Mouse (Mus musculus): ENCODE data around the gene Taf6. TPM values are rescaled to one million over a fixed set of nuclear protein-coding genes. Genes with fewer than 3 reads are reported as not detected.
"Not testable (repeated sequence)": the region's sequence is repeated elsewhere in the genome, so short reads cannot be mapped to it uniquely, and the experiment has no call there.

The Taf6 gene
- total RNA-seq (2015; ENCODE audit: low replicate concordance) (40.4 and 42.3 TPM in 2 replicates), total RNA-seq (2017; ENCODE audit: low replicate concordance) (21.8 and 30.3 TPM in 2 replicates)

DNA sequence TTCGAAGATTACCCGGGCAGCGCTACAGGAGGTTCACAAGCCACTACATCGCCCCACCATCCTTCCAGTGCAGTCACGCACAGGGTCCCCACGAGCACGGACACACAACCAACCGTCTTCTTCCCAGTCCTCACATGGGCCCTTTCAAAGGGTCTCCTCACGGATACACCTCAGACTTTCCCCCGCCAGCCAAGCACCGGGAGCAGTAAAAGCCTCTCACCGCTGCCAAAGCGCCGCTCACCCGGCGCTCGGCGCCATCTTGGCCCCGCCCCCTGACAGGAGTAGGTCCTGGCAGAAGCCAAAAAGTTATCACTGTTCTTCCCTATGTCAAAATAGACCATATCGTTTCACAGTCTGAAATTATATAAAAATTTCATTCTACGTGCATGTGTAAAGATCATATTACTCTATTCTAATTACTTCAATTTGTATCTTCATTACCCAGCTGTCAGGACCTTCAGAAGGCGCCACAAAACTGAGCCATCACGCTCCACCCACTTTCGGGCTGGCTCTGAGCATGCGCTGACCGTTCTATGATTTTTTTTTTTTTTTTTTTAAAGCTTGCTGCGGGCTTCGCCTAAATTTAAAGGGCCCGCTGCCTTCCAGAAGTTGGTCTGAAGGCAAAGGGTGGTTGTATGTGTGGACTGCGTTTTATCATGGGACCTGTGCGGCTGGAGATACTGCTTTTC is at the start of gene Taf6, which contains the start of gene Cnpy4:
Gene Taf6, minus strand, starts transcription at position 502 of the 689 bp plus-strand sequence.
Gene Cnpy4, plus strand, starts transcription at position 536 of the 689 bp plus-strand sequence.
- peak; percentile 86 for ATAC-seq (replicated peaks; ENCODE audit: low FRiP score, poor library complexity, severe bottlenecking)

DNA sequence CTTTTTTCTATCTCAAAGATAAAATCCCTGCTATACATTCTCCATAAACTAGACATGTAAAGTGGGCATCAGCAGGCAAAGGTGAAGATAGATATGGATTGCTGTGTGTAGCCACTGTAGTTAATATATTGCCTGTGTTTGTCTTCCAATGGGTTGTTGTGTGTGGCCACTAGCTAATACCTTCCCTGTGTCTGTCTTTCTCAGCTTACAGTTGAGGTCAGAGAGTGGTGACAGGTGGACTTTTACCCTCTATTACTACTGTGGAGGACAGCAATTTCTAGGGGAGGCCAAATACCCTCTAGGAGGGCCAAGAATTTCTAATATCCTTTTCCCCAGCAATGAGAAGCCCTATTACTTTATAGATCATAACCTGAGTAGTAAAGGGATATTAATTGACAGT is 47.0 kb upstream of the Taf6 start:
- ATAC-seq (replicated peaks; ENCODE audit: low FRiP score, poor library complexity, severe bottlenecking), result no peak

DNA sequence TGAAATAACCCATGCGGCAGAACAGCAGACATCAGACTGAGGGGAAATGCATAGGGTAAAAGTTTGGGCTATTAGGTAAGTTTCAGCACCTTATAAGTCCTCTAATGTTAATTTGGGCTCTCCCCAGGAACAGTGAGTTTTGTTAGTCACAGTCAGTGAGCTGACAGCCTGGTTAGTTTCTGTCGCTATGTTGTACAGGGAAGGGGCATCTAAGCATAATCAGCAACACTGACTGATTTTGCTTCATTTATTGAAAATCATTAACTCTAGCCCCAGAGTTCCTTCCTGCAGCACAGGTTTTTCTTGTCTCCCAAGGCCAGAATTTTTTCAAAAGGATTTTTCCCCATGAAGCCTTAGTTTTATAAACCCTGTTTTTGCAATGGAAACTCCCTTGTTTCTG is 46.5 kb upstream of the Taf6 start:
- ATAC-seq (replicated peaks; ENCODE audit: low FRiP score, poor library complexity, severe bottlenecking), result no peak

DNA sequence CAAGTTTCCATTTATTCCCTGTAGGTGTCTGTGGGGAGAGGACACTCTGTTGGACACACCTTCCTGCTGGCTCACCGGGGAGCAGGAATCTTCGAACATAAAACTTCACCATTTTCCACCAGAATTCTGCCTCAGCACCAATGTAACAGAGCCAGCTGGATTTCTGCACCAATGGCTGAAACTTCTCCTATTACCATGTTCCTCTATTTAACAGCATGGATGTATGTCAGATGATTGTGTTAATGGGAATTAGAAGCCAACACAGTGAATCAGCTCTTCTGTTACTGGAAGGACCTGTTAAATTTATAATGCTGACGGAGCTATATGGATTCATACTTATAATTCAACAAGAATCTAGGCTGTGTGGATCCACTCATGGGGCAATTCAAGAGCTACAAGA is 42.3 kb upstream of the Taf6 start:
- ATAC-seq (replicated peaks; ENCODE audit: low FRiP score, poor library complexity, severe bottlenecking), result no peak

DNA sequence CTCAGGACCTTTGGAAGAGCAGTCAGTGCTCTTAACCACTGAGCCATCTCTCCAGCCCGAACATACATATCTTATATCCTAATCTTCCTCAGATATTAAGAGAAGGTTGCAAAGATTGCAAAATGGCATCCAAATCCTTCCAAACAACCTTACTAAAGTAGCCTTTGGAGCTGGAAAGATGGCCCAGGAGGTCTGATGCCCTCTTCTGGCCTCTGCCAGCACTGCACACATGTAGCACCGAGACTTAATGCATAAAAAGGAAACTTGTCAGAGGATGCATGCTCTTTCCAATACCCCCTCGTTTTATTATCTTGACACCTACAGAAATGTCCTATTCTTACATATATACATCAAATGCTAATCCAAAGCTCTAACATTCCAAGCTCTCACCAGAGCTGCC is 40.8 kb upstream of the Taf6 start:
- peak; percentile 57; the same call in 1 of the 2 replicates for ATAC-seq (replicated peaks; ENCODE audit: low FRiP score, poor library complexity, severe bottlenecking)

GRCm38 (mm10) chr5:138227367-138227766 is 40.1 kb upstream of the Taf6 start:
- no peak for ATAC-seq (replicated peaks; ENCODE audit: low FRiP score, poor library complexity, severe bottlenecking)

- ATAC-seq (replicated peaks; ENCODE audit: low FRiP score, poor library complexity, severe bottlenecking), result no peak
Measured at GRCm38 (mm10) chr5:138226491-138226890, 39.2 kb upstream of the Taf6 start.

DNA sequence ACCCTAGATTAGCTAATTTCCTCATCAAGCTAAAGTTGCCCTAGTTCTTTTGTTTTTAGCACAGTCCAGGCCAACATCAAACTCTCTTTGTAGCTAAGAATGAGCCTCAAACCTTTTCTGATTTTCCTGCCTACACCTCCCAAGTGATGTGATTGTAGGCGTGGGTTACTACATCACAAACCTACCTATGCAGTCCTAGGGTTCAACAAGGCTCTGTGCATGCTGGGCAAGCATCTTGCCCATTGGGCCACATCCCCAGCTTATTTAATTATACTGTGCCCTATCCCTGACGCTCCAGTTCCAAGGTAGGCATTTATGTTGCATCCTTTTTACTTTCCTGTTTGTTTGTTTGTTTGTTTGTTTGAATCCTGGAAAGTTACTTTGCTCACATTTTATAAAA is 38.4 kb upstream of the Taf6 start, which contains the start of gene Nxpe5:
Gene Nxpe5, plus strand, starts transcription at position 199 of the 400 bp plus-strand sequence.
- ATAC-seq (replicated peaks; ENCODE audit: low FRiP score, poor library complexity, severe bottlenecking), result no peak

- no peak for ATAC-seq (replicated peaks; ENCODE audit: low FRiP score, poor library complexity, severe bottlenecking)
Measured at GRCm38 (mm10) chr5:138223287-138223686, 36.0 kb upstream of the Taf6 start.

DNA sequence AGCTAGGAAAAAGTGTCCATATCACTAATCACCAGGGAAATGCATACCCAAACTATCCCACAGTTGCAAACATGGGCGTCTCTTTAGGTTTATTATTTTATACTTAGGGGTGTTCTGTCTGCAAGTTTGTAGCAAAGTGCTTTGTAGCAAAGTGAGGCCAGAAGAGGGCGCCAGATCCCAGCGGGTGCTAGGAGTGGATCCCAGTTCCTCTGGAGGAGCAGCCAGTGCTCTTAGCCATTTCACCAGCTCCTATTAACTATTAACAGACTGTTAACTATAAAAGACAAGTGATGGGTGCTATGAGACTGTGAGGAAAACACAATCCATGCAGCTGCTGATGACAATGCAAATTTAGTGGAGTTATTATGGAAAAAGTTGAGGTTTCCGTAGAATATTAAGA is 34.9 kb upstream of the Taf6 start:
- 0 out of 2 replicates have a peak, but pooled peaks have one; percentile 57 for ATAC-seq (replicated peaks; ENCODE audit: low FRiP score, poor library complexity, severe bottlenecking)

GRCm38 (mm10) chr5:138219864-138220263 is 32.6 kb upstream of the Taf6 start:
- ATAC-seq (replicated peaks; ENCODE audit: low FRiP score, poor library complexity, severe bottlenecking), result no peak

DNA sequence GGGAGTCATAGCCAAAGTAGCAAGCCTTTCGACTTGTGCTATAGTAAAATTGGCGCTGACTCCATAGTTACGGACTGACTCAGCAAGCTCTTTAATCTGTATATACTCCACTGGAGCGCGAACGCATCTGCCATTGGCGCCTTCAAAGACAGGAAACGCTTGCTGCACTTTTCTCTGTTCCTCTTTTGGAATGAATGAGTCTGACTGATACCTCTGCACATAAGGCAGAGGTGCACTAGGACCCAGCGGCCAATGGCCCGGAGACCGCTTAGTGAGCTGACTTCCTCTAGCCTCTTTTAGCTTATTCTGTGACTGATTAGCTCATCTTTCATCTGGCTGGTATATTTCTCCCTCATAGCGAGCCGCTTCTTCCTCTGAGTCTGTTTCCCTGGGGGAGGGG is 29.4 kb upstream of the Taf6 start:
- not testable (repeated sequence) for ATAC-seq (replicated peaks; ENCODE audit: low FRiP score, poor library complexity, severe bottlenecking)

GRCm38 (mm10) chr5:138207873-138208272 is 20.6 kb upstream of the Taf6 start:
- no peak for ATAC-seq (replicated peaks; ENCODE audit: low FRiP score, poor library complexity, severe bottlenecking)

DNA sequence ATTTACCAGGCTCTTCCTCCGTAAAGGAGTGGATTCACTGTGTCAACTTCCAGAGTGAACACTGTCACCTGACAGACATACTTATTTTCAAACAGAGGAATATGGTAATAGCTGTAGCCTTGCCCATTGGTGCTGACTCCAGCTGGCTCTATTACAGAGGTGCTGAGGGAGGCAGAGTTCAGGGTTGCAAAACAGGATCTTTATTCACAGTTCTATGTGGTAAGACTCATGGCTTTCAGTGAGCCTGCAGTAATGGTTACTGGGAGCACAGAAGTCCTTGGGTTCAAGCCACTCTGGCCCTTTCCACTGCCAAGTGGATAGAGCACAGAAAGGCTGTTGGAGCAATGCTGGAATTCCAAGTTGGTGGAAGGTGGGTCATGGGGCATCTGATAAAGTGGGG is 20.0 kb upstream of the Taf6 start:
- no peak for ATAC-seq (replicated peaks; ENCODE audit: low FRiP score, poor library complexity, severe bottlenecking)

DNA sequence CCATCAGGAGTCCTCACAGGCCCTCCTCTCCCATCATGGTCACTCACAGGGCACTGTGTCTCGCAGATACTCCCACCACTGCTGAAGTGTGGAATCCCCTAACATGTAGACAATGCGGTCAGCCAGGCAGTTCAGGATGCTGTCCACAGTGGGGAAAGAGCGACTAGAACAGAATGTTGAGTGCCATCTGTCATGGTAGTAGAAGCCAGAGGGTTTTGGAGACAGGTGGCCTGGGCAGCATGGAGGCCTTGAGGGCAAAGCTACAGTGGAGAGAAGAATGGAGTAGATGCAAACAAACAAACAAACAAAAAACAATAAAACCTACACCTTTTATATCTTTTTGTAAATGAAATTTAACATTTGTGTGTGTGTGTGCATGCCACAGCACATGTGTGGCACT is 14.8 kb upstream of the Taf6 start:
- no peak for ATAC-seq (replicated peaks; ENCODE audit: low FRiP score, poor library complexity, severe bottlenecking)

GRCm38 (mm10) chr5:138199576-138199975 is 12.3 kb upstream of the Taf6 start:
- no peak for ATAC-seq (replicated peaks; ENCODE audit: low FRiP score, poor library complexity, severe bottlenecking)

DNA sequence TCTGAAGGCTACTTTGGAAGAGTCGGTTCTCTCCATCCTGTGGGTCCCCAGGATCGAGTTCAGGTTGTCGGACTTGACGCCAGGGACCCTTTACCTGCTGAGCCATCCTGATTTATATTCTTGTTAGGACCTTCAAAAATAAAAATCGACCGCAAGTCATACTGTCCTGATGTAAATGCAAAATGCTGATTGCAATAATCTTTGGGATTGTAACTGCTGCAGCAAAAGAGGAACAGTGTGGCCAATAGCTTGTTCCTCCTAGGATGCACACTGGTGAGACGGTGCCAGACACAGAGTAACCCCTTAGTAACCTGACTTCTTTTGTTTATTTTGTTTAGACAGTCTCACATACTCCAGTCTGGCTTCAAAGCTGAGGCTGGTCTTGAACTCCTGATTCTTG is 8.2 kb upstream of the Taf6 start:
- ATAC-seq (replicated peaks; ENCODE audit: low FRiP score, poor library complexity, severe bottlenecking), result no peak

DNA sequence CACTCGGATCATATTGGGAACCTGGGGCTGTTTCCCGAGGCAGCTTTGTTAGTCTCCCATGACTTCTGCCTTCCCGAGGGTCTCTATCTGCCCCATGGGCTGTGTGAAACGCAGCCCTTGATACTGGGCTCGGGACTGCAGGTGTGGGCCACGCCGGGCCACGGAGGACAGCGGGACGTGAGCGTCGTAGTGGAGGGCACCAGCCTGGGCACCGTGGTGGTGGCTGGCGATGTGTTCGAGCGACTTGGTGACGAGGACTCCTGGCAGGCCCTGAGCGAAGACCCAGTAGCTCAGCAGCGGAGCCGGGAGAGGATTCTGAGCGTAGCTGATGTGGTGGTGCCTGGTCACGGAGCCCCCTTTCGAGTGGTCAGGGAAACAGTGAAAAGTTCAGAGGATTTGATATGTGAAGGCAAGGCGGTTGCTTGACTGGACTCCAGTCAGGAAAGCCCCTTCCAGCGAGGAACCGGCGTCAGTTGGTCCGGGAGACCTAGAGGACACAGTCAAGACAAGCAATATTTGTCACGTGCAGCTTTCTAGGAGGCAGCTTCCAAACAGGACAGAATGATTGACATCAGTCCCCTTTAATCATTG is 7.6 kb upstream of the Taf6 start:
- peak; percentile 32; the same call in 1 of the 2 replicates for ATAC-seq (replicated peaks; ENCODE audit: low FRiP score, poor library complexity, severe bottlenecking)

DNA sequence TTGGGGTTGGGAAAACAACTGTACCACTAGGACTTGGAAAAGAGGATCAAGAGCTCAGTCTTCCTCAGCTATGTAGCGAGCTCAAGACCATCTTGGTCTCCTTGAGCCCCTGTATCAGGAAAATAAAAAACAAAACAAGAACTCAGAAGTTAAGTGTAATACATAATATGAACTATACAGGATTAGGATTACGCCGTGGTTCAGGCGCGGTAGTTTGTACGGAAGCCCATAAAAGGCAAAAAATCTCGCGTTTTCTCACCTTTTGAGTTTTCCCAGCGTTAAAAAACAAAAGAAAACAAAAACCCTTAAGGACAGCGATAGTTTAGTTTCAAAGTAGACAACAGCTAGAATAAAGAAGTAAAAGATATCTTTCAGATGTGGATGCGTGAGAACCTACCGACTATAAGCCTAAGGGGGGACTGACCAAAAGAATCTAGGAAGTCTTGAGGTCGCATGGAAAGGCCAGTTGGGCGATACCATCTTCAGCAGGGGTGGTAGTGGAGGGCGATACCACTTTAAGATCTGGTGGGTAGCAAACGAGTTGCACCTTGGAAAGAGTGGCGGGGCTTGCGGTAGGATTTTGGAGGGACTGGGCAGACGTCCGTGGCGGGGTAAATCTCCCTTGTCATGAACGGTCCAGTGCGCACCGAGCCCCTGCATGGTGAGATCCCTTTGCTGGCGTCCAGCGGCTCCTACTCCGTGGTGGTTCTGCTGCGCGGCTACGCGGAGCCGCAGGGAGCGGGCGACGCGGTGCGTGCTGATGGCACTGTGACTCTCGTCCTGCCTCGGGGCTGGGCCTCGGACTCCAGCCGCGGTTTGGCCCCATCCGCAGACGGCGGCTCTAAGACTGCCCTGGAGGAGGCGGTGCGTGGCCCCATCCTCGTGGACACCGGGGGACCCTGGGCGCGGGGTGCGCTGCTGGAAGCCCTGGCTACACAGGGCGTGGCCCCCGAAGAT is 6.8 kb upstream of the Taf6 start, which contains the start of gene Mblac1:
Gene Mblac1, plus strand, starts transcription at position 544 of the 957 bp plus-strand sequence.
- ATAC-seq (replicated peaks; ENCODE audit: low FRiP score, poor library complexity, severe bottlenecking), result peak; percentile 92

DNA sequence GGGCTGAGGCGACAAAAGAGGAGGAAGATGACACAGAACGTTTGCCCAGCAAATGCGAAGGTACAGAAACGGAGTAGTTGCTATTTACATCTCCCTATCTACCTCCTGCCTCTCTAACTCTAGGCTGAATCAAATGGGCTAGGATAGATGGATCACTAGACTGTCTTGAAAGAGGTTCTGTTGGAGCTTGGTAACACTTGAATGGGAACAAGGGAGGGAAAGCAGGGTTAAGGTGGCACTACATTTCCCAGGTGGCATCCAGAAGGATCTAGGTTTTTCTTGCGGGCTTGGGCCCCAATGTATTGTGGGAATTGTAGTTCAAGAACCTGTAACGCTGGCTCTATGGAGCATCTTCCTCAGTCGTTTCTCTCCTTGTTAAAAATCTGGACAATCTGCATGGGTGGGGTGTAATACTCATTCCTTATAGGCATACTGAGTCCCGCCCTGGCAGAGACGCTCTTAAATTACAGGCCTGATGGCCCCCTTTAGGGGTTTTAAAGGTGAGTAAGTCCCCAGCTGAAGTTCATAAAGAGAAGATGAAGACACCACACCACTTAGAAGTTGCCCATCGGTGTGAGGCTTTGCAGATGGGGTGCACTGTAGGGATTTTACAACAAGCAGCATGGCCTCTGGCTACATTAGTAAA is 533 bp upstream of the Taf6 start:
- ATAC-seq (replicated peaks; ENCODE audit: low FRiP score, poor library complexity, severe bottlenecking), result peak; percentile 86

Measured in erythroid progenitor cell, adult 5-6 weeks (primary cell).